Mouse (Mus musculus) liver, embryonic 11.5 days (tissue): ENCODE results near the gene Lix1l. TPM values are rescaled to one million over a fixed set of nuclear protein-coding genes. Genes with fewer than 3 reads are reported as not detected.
A peak's percentile ranks its signal among the peaks of the same experiment; 100 is the strongest.

Experiments
- ATAC-seq: fragments of 200-750 bp; cut with Nextera tagmentation; replicated peaks from 2 replicates; pipeline ENCODE4 v1.8.0; 2017; ENCODE audit warnings: moderate number of reproducible peaks, mild to moderate bottlenecking, moderate TSS enrichment, moderate library complexity; ENCODE audit not compliant: low FRiP score
- DNase-seq: peaks from one replicate; pipeline ENCODE4 v3.0.0-alpha.2; 2017; ENCODE audit warnings: low spot score
- H3K27ac ChIP-seq: fragments of 300-500 bp; sonication (generic); 2 replicates; pipeline ENCODE4 v1.5.1; 2014; ENCODE audit warnings: mild to moderate bottlenecking, low read depth, low read length, control low read depth
- H3K27me3 ChIP-seq: fragments of 300-500 bp; sonication (generic); replicated peaks from 2 replicates; pipeline ENCODE4 v1.6.1; 2014; ENCODE audit warnings: low read length, mixed read lengths; ENCODE audit not compliant: control insufficient read depth, insufficient read depth
- H3K36me3 ChIP-seq: fragments of 300-500 bp; sonication (generic); 2 replicates; pipeline ENCODE4 v1.6.1; 2014; ENCODE audit warnings: mild to moderate bottlenecking, low read length, moderate library complexity, mixed read lengths; ENCODE audit not compliant: control insufficient read depth, insufficient read depth
- H3K4me1 ChIP-seq: fragments of 300-500 bp; sonication (generic); replicated peaks from 2 replicates; pipeline ENCODE4 v1.6.1; 2014; ENCODE audit warnings: low read length, mixed read lengths; ENCODE audit not compliant: control insufficient read depth, insufficient read depth
- H3K4me2 ChIP-seq: fragments of 300-500 bp; sonication (generic); 2 replicates; pipeline ENCODE4 v1.6.1; 2014; ENCODE audit warnings: mild to moderate bottlenecking, control low read depth, moderate library complexity
- H3K4me3 ChIP-seq: fragments of 300-500 bp; sonication (generic); 2 replicates; pipeline ENCODE4 v1.5.1; 2014; ENCODE audit warnings: low read depth, low read length, control low read depth
- H3K9ac ChIP-seq: fragments of 300-500 bp; sonication (generic); 2 replicates; pipeline ENCODE4 v1.6.1; 2014; ENCODE audit warnings: low read depth, low read length, control low read depth
- H3K9me3 ChIP-seq: fragments of 300-500 bp; sonication (generic); 2 replicates; pipeline ENCODE4 v1.6.1; 2016; ENCODE audit warnings: low read length, inconsistent platforms, mixed read lengths; ENCODE audit not compliant: control insufficient read depth
- WGBS: fragments of 180-500 bp; shearing (Covaris S2); extraction: QIAGEN DNeasy Blood & Tissue Kit; methylation state at CpG from one replicate; pipeline ENCODE4 v1.1.7; 2014; 5-methylcytosine and 5-hydroxymethylcytosine counted together
- polyA plus RNA-seq: library from polyadenylated mRNA; unstranded; fragments of >200 nt; fragmentation: Nextera tagmentation; extraction: Ambion mirVana; gene quantifications from 2 replicates; pipeline ENCODE4 v1.2.1, GENCODE M21; 2014

The Lix1l gene
- polyA plus RNA-seq, 1 experiment from 2014 or later: 3.1 TPM

- peak overlapping the region; percentile 66 for H3K4me3 ChIP-seq
- peaks cover 26% of the 10 kb centered on the region for H3K4me1 ChIP-seq
- WGBS: 2% methylated on average over 10 of the region's 10 CpGs
- H3K27ac ChIP-seq: peak overlapping the region; percentile 56; the same call in 1 of the 2 replicates
- H3K27me3 ChIP-seq: peaks cover 37% of the 10 kb centered on the region
- DNase-seq: no peak
- no peak for ATAC-seq
- H3K9me3 ChIP-seq: no peaks in the 10 kb centered on the region
- peak overlapping the region; percentile 72 for H3K9ac ChIP-seq
- H3K36me3 ChIP-seq: no peaks in the 10 kb centered on the region
- H3K4me2 ChIP-seq: peak overlapping the region; percentile 85
Observed at GRCm38 (mm10) chr3:96593374-96593773, 7.6 kb upstream of the Lix1l start.

GRCm38 (mm10) chr3:96593790-96594560, 7.0 kb upstream of the Lix1l start, which contains the start of gene Polr3gl:
Gene Polr3gl, minus strand, starts transcription at chr3:96594181.
- DNase-seq (peak; percentile 95), ATAC-seq (peak; percentile 95)
- Histone ChIP-seq H3K36me3 (no peaks in the 10 kb centered on the region), H3K9me3 (no peaks in the 10 kb centered on the region), H3K4me3 (peak within 1 kb of the TSS; percentile 66), H3K9ac (peak within 1 kb of the TSS; percentile 72), H3K4me2 (peak within 1 kb of the TSS; percentile 85), H3K4me1 (peaks cover 31% of the 10 kb centered on the region), H3K27ac (peak within 1 kb of the TSS; percentile 56; the same call in 1 of the 2 replicates), H3K27me3 (peaks cover 43% of the 10 kb centered on the region)
- WGBS: under 1% methylated on average over 38 of the region's 38 CpGs

GRCm38 (mm10) chr3:96594851-96595250, 6.1 kb upstream of the Lix1l start:
- Histone ChIP-seq H3K4me3 (no peak overlapping the region), H3K9ac (no peak overlapping the region), H3K36me3 (no peaks in the 10 kb centered on the region), H3K4me2 (no peak overlapping the region), H3K9me3 (no peaks in the 10 kb centered on the region), H3K27ac (no peak overlapping the region), H3K27me3 (peaks cover 51% of the 10 kb centered on the region), H3K4me1 (peaks cover 33% of the 10 kb centered on the region)
- 82% methylated on average over 5 of the region's 5 CpGs for WGBS
- DNase-seq: no peak
- no peak for ATAC-seq

- Histone ChIP-seq H3K27me3 (peaks cover 51% of the 10 kb centered on the region), H3K4me1 (peaks cover 36% of the 10 kb centered on the region), H3K4me3 (no peak overlapping the region), H3K9ac (no peak overlapping the region), H3K4me2 (no peak overlapping the region), H3K9me3 (no peaks in the 10 kb centered on the region), H3K27ac (no peak overlapping the region), H3K36me3 (no peaks in the 10 kb centered on the region)
- WGBS: 30% methylated on average over 6 of the region's 6 CpGs
- ATAC-seq: no peak
- no peak for DNase-seq
Observed at GRCm38 (mm10) chr3:96595661-96596060, 5.3 kb upstream of the Lix1l start.

- Histone ChIP-seq H3K4me1 (peaks cover 36% of the 10 kb centered on the region), H3K36me3 (no peaks in the 10 kb centered on the region), H3K9me3 (no peaks in the 10 kb centered on the region), H3K4me3 (peak within 1 kb of the TSS; percentile 51), H3K4me2 (peak within 1 kb of the TSS; percentile 96), H3K27ac (no peak within 1 kb of the TSS), H3K9ac (peak within 1 kb of the TSS; percentile 32; the same call in 1 of the 2 replicates), H3K27me3 (peaks cover 51% of the 10 kb centered on the region)
- DNase-seq (no peak), ATAC-seq (no peak)
- 4% methylated on average over 23 of the region's 23 CpGs for WGBS
Observed at GRCm38 (mm10) chr3:96596228-96596707, 4.7 kb upstream of the Lix1l start, which contains the start of gene Ankrd34a. Gene Ankrd34a, plus strand, starts transcription at chr3:96596636.

- H3K4me1 ChIP-seq: peaks cover 36% of the 10 kb centered on the region
- H3K36me3 ChIP-seq: no peaks in the 10 kb centered on the region
- peaks cover 51% of the 10 kb centered on the region for H3K27me3 ChIP-seq
- peak overlapping the region; percentile 51 for H3K4me3 ChIP-seq
- no peaks in the 10 kb centered on the region for H3K9me3 ChIP-seq
- WGBS: 4% methylated on average over 11 of the region's 12 CpGs
- ATAC-seq (no peak), DNase-seq (no peak)
- peak overlapping the region; percentile 96 for H3K4me2 ChIP-seq
- H3K9ac ChIP-seq: no peak overlapping the region
- H3K27ac ChIP-seq: no peak overlapping the region
Observed at GRCm38 (mm10) chr3:96596855-96597254, 4.1 kb upstream of the Lix1l start.

- Histone ChIP-seq H3K9me3 (no peaks in the 10 kb centered on the region), H3K36me3 (no peaks in the 10 kb centered on the region), H3K4me3 (peak overlapping the region; percentile 51), H3K4me1 (peaks cover 36% of the 10 kb centered on the region), H3K27me3 (peaks cover 51% of the 10 kb centered on the region), H3K9ac (peak overlapping the region; percentile 32), H3K27ac (no peak overlapping the region), H3K4me2 (peak overlapping the region; percentile 96)
- WGBS: under 1% methylated on average over 40 of the region's 40 CpGs
- no peak for ATAC-seq
- peak; percentile 49 for DNase-seq
Observed at GRCm38 (mm10) chr3:96597435-96597891, 3.5 kb upstream of the Lix1l start.

- H3K27ac ChIP-seq: no peak overlapping the region
Observed at GRCm38 (mm10) chr3:96598156-96599068, 2.5 kb upstream of the Lix1l start.

More at GRCm38 (mm10) chr3:96598156-96599068, 2.5 kb upstream of the Lix1l start:
- H3K9ac ChIP-seq: peak overlapping the region; percentile 32
- WGBS: 4% methylated on average over 54 of the region's 54 CpGs
- H3K4me2 ChIP-seq: peak overlapping the region; percentile 96
- peak overlapping the region; percentile 51 for H3K4me3 ChIP-seq
- peaks cover 30% of the 10 kb centered on the region for H3K4me1 ChIP-seq
- H3K36me3 ChIP-seq: no peaks in the 10 kb centered on the region
- no peaks in the 10 kb centered on the region for H3K9me3 ChIP-seq
- H3K27me3 ChIP-seq: peaks cover 51% of the 10 kb centered on the region
- DNase-seq (peak; percentile 72), ATAC-seq (no peak)
